Mouse (Mus musculus) MEL-GATA-1-ER (cell line): ENCODE data around the gene Trim8.

Experiments used
- DNase-seq: peaks from one replicate; pipeline ENCODE4 v3.0.0-alpha.2; 2012; ENCODE audit warnings: low read depth; ENCODE audit errors: extremely low read depth

The Trim8 gene

DNA sequence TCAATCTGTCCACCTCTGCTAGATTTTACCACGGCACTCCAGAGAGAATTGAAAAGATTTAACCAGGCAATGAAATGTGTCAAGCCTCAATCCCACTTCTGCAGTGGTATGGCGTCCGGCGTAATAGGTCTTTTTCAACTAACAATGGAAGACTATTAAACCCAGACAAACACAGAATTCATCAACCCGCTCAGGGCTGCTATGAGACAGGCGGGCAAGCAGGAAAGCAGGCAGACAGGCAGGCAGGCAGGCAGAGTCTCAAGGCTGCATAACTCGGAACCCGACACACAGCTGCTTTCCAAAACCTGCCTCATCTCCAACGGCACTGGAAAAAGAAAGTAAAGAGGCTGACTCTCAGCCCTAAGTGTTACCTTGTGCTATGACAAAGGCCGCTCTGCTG, 46.6 kb downstream of the Trim8 start:
- DNase-seq: no peak

DNA sequence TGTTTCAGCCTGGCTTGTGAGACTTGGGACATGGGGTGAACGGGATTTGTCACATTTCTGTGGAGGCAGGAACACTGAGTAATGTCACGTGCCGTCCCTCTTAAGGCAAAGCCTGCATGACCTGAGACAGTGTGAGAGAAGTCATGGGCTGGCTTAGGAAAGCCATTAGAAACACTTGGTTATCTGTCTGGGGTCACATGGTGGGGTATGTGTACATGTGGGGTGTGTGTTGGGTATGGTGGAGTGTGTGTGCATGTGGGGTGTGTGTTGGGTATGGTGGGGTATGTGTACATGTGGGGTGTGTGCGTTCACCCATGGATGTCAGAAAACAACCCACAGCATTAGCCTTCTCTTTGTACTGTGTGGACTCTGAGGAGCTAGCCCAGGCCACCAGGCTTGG, 48.9 kb downstream of the Trim8 start:
- DNase-seq: no peak

DNA sequence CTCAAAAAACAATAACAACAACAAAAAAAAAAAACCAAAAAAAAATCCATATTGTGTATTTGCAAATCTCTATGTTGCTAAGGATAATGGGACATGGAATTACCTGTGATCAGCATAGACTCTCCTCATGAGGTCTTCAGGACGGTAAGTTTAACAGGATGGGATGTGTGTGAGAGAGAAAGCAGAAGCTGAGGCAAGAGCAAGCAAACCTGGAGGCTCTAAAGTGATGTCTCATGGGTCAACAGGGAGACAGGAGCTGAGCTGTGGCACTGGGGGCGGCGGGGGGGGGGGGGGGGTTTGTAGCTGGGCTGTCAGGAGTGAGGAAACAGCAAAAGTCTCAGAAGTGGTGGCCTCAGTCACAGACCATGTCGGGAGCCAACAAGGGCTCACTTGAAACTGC, 51.0 kb downstream of the Trim8 start:
- DNase-seq: peak; percentile 73

DNA sequence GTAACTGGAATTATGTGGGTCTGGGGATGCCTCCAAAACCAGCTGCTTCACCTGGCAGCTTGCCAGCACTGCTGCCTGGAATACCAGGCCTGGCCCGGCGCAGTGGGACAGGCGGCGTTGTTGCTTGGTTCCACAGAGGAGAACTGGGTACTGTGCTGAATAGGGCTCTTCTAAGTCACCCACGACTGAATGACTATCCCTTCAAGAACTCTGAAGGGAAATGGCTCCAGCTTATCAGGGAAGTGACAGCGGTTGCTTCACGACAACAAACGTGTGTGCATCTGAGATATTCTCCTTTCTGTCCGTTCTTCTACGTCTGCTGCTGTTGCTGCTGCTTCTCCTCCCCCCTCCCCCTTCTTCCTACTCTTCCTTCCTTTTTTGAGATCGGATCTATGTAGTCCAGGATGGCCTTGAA, 52.0 kb downstream of the Trim8 start:
- DNase-seq: peak; percentile 98

DNA sequence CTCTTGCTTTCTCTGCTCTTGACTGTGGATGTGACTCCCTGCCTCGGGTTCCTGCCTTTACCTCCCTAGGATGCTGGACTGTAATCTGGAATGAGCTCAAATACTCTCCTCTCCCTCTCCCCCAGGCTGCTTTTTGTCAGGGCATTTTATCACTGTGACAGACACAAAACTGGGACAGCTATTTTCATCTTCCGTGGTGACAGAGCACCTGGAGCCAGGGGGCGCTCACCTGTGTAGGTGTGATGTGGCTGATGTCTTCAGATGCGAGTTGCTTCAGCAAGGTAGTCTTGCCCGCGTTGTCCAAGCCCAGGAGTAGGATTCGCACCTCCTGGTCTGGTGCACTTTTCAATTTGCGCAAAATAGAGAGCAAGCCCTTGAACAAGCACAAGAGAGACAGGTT, 56.5 kb downstream of the Trim8 start:
- DNase-seq: no peak

- DNase-seq: no peak
Observed at GRCm38 (mm10) chr19:46558631-46559030, 57.1 kb downstream of the Trim8 start.

DNA sequence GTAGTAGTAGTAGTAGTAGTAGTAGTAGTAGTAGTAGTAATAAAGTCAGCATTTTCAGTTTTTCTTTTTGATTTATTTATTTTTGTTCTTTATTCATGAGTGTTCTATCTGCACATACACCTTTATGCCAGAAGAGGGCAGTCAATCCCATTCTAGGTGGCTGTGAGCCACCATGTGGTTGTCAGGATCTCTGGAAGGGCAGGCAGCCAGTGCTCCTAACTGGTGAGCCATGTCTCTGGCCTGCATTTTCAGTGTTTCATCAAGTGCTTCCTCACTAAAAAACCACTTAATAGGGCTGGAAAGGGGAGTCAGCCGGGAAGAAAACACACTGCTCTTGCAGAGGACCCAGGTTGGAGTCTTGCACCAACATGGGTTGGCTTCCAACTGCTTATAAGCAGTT, 60.6 kb downstream of the Trim8 start:
- DNase-seq: peak; percentile 66

GRCm38 (mm10) chr19:46562581-46563515, 61.3 kb downstream of the Trim8 start:
- DNase-seq: no peak

DNA sequence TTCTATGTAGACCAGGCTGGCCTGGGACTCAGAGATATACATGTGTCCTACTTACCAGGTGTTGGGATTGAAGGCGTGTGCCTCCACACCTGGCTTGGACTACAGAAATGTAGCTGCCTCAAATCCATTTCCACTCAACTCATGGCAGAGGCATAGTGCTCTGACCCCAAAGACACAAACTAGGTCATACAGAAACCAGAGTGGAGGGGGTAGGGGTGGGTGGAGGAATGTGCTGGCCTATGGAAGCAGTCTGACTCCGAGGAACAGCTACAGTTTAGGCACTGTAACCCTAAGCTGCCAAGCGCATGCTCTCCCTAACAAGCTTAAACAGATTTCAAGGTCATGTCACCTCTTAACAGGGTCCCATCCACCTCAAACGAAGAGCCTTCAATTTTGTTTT, 62.1 kb downstream of the Trim8 start:
- no peak for DNase-seq

GRCm38 (mm10) chr19:46564043-46564462, 62.6 kb downstream of the Trim8 start:
- DNase-seq: no peak
